Comparison of ENCODE assay signal across 9 mouse cellular contexts in genomic region chr15:103514914-103515313, GRCm38 (mm10). TPM values are rescaled to one million over a fixed set of nuclear protein-coding genes. Genes with fewer than 3 reads are reported as not detected.
DNase-seq lines count a peak whose midpoint lies in the region; ATAC-seq and TF ChIP-seq lines count a peak whose summit lies in the region.
"Had no signal": no experiment of that assay in that cellular context is flagged by ENCODE, and none has a peak within 500 bp of the region (broad histone marks: within the 10 kb centered on the region; RNA-seq: fewer than 3 reads in every experiment).

No protein-coding gene starts in this region.

- peak overlapping the region; percentile 75 for H3K4me2 ChIP-seq in heart, embryonic 12.5 days
- no peak overlapping the region; the same call in 1 of the 2 replicates for H3K4me2 ChIP-seq in limb, embryonic 14.5 days (replicated peaks; ENCODE audit: low read depth, low read length, severe bottlenecking)

- TF ChIP-seq POLR2A in limb, embryonic 14.5 days (IDR thresholded peaks at IDR 0.05; ENCODE audit: borderline replicate concordance, extremely low read depth, insufficient read depth, insufficient read length), result no peak

- H3K9me3 ChIP-seq in heart, embryonic 12.5 days (replicated peaks), result no peaks in the 10 kb centered on the region
- H3K9me3 ChIP-seq in limb, embryonic 14.5 days (ENCODE audit: control insufficient read depth, low read length), result no peaks in the 10 kb centered on the region

- H3K27ac ChIP-seq in heart, embryonic 12.5 days (ENCODE audit: poor library complexity, severe bottlenecking), result peak overlapping the region; percentile 26; the same call in 1 of the 2 replicates
- H3K27ac ChIP-seq in limb, embryonic 14.5 days (replicated peaks; ENCODE audit: low read depth, low read length), result no peak overlapping the region

- peaks cover 12% of the 10 kb centered on the region; the same call in 1 of the 2 replicates for H3K27me3 ChIP-seq in heart, embryonic 12.5 days (replicated peaks)
- H3K27me3 ChIP-seq in limb, embryonic 14.5 days (ENCODE audit: control insufficient read depth, insufficient read depth, low read length), result no peaks in the 10 kb centered on the region

- 9% methylated on average over 3 of the region's 3 CpGs for WGBS in heart, embryonic 12.5 days
- WGBS in limb, embryonic 14.5 days, result 38% methylated on average over 3 of the region's 3 CpGs

- peaks cover 38% of the 10 kb centered on the region for H3K4me1 ChIP-seq in heart, embryonic 12.5 days (replicated peaks)
- H3K4me1 ChIP-seq in limb, embryonic 14.5 days (ENCODE audit: control insufficient read depth, insufficient read depth, low read length), result peaks cover 23% of the 10 kb centered on the region

- peak overlapping the region; percentile 6; the same call in 1 of the 2 replicates for H3K9ac ChIP-seq in heart, embryonic 12.5 days
- peak overlapping the region; percentile 1; the same call in 1 of the 2 replicates for H3K9ac ChIP-seq in limb, embryonic 14.5 days (ENCODE audit: low read depth, low read length, severe bottlenecking)

- H3K36me3 ChIP-seq in heart, embryonic 12.5 days, result no peaks in the 10 kb centered on the region
- H3K36me3 ChIP-seq in limb, embryonic 14.5 days (ENCODE audit: control insufficient read depth, insufficient read depth, low read length), result no peaks in the 10 kb centered on the region

- ATAC-seq in heart, embryonic 12.5 days (ENCODE audit: insufficient number of reproducible peaks, low FRiP score), result no peak
- no peak for ATAC-seq in limb, embryonic 14.5 days (ENCODE audit: low FRiP score, low read depth)

- H3K4me3 ChIP-seq in heart, embryonic 12.5 days, result peak overlapping the region; percentile 17; the same call in 1 of the 2 replicates
- no peak overlapping the region for H3K4me3 ChIP-seq in limb, embryonic 14.5 days (replicated peaks; ENCODE audit: low read length)

- DNase-seq in 3T3-L1 (ENCODE audit: low read depth, low spot score) (peak; percentile 78), ZHBTc4 (ENCODE audit: low read depth, low spot score) (peak; percentile 21)
- no peak for DNase-seq in limb, embryonic 14.5 days (ENCODE audit: low spot score)
- no peak for DNase-seq in cerebellum, postnatal 36 days
- DNase-seq in adrenal gland, adult 2 months, result no peak
- no peak for DNase-seq in kidney, adult 18-20 months
- no peak for DNase-seq in cerebellum, adult 11 months

RNA-seq across cellular contexts. Expression of gene Pde1b, which starts 12.1 kb away (rescaled TPM):
- polyA plus RNA-seq in heart, embryonic 12.5 days (2016; fragmentation: Nextera tagmentation; extraction: Ambion mirVana), result 3.7 and 4.0 TPM in 2 replicates
- 6.9 and 7.1 TPM in 2 replicates for polyA plus RNA-seq in limb, embryonic 14.5 days (2012; rRNA removed)
- polyA plus RNA-seq in limb, embryonic 14.5 days (2014; fragmentation: Nextera tagmentation; extraction: Ambion mirVana), result 4.4 TPM in 2 replicates
- total RNA-seq in adrenal gland, adult 2 months (2021), result 10 to 100 TPM in 1 of 2 experiments, 1 to 10 TPM in 1; 6.8 to 10.4 TPM
- polyA plus RNA-seq in adrenal gland, adult 2 months (2012; rRNA removed), result 2.7 and 3.7 TPM in 2 replicates

RNA-seq across cellular contexts. Expression of gene Ppp1r1a, which starts 22.9 kb away (rescaled TPM):
- 78.4 and 83.0 TPM in 2 replicates for polyA plus RNA-seq in heart, embryonic 12.5 days (2016; fragmentation: Nextera tagmentation; extraction: Ambion mirVana)
- polyA plus RNA-seq in limb, embryonic 14.5 days (2012; rRNA removed), result 6.3 and 6.7 TPM in 2 replicates
- polyA plus RNA-seq in limb, embryonic 14.5 days (2014; fragmentation: Nextera tagmentation; extraction: Ambion mirVana), result 9.6 and 11.2 TPM in 2 replicates
- total RNA-seq in adrenal gland, adult 2 months (2021), result 10 to 100 TPM; 24.4 to 39.6 TPM
- polyA plus RNA-seq in adrenal gland, adult 2 months (2012; rRNA removed), result 41.3 and 88.5 TPM in 2 replicates

RNA-seq across cellular contexts. Expression of gene Glycam1, which starts 50.0 kb away (rescaled TPM):
- polyA plus RNA-seq in heart, embryonic 12.5 days (2016; fragmentation: Nextera tagmentation; extraction: Ambion mirVana), result not detected in 2 replicates
- polyA plus RNA-seq in limb, embryonic 14.5 days (2012; rRNA removed), result not detected in 2 replicates
- not detected in 2 replicates for polyA plus RNA-seq in limb, embryonic 14.5 days (2014; fragmentation: Nextera tagmentation; extraction: Ambion mirVana)
- total RNA-seq in adrenal gland, adult 2 months (2021), result not detected
- not detected in 2 replicates for polyA plus RNA-seq in adrenal gland, adult 2 months (2012; rRNA removed)
- polyA plus RNA-seq: liver, embryonic 16.5 days had no signal

Comparison
In these comparisons a context has a peak if more than half of its experiments do, and no peak if none do; other contexts are left out.
1. DNase-seq: peak in 3T3-L1 (single experiment) and ZHBTc4 (single experiment); none in limb, embryonic 14.5 days (single experiment), cerebellum, postnatal 36 days (0 of 2), adrenal gland, adult 2 months (single experiment), kidney, adult 18-20 months (single experiment) and cerebellum, adult 11 months (single experiment).